In genomic region chr1:191235788-191236542, GRCm38 (mm10) we compare ENCODE assay signal across 16 mouse cellular contexts. TPM values are rescaled to one million over a fixed set of nuclear protein-coding genes. Genes with fewer than 3 reads are reported as not detected.
"Had no signal": no experiment of that assay in that cellular context is flagged by ENCODE, and none has a peak within 500 bp of the region (broad histone marks: within the 10 kb centered on the region; RNA-seq: fewer than 3 reads in every experiment).

No protein-coding gene starts in this region.

- H3K9ac ChIP-seq: limb, embryonic 13.5 days; liver, embryonic 14.5 days; midbrain, embryonic 12.5 days; neural tube, embryonic 13.5 days; stomach, embryonic 15.5 days had no signal

- H3K4me2 ChIP-seq: limb, embryonic 13.5 days; midbrain, embryonic 12.5 days; neural tube, embryonic 13.5 days; stomach, embryonic 15.5 days had no signal

- H3K36me3 ChIP-seq: midbrain, embryonic 12.5 days; neural tube, embryonic 13.5 days; stomach, embryonic 15.5 days had no signal

- ATAC-seq: midbrain, embryonic 16.5 days had no signal

- H3K27me3 ChIP-seq: limb, embryonic 13.5 days; midbrain, embryonic 12.5 days; neural tube, embryonic 13.5 days; stomach, embryonic 15.5 days had no signal

- DNase-seq: kidney, postnatal 36 days; layer of hippocampus, adult 9-11 months; layer of hippocampus, postnatal 36 days; lung, adult 18-20 months; retina, postnatal 1 day; right cerebral cortex, postnatal 4 days; spleen, adult 18-20 months; thymus, adult 2 months; thymus, postnatal 25 days had no signal

- H3K4me1 ChIP-seq: limb, embryonic 13.5 days; midbrain, embryonic 12.5 days; stomach, embryonic 15.5 days had no signal

- H3K9me3 ChIP-seq: midbrain, embryonic 12.5 days; stomach, embryonic 15.5 days had no signal

- H3K27ac ChIP-seq: limb, embryonic 13.5 days; liver, embryonic 14.5 days; midbrain, embryonic 12.5 days; neural tube, embryonic 13.5 days; stomach, embryonic 15.5 days had no signal

- H3K4me3 ChIP-seq: limb, embryonic 13.5 days; midbrain, embryonic 12.5 days; neural tube, embryonic 13.5 days; stomach, embryonic 15.5 days had no signal

RNA-seq across cellular contexts. Expression of gene Atf3, which starts 18.1 kb away (rescaled TPM):
- polyA plus RNA-seq: testis, adult 2 months had no signal
